Mouse (Mus musculus) CH12.LX (cell line): ENCODE measurements around the gene Zfp800. TPM values are rescaled to one million over a fixed set of nuclear protein-coding genes. Genes with fewer than 3 reads are reported as not detected.
A peak's percentile ranks its signal among the peaks of the same experiment; 100 is the strongest.

Source experiments
- DNase-seq: peaks from one replicate; pipeline ENCODE4 v3.0.0-alpha.2; 2013; ENCODE audit errors: extremely low read depth
- H3K27ac ChIP-seq: 2 replicates; pipeline ENCODE4 v1.5.1; 2012; ENCODE audit warnings: low read depth, mild to moderate bottlenecking, control low read depth, moderate library complexity; ENCODE audit not compliant: insufficient read depth
- H3K27me3 ChIP-seq: replicated peaks from 2 replicates; pipeline ENCODE3; 2012; ENCODE audit warnings: inconsistent platforms
- H3K36me3 ChIP-seq, 2 experiments: replicated peaks in 1 of 2; 2 replicates each; pipeline versions ENCODE3 to v1.6.1; 2012; ENCODE audit warnings: inconsistent platforms in 1 of 2, low read length in 1 of 2, mild to moderate bottlenecking in 1 of 2, mixed read lengths in 1 of 2, moderate library complexity in 1 of 2; ENCODE audit not compliant: control insufficient read depth in 1 of 2, insufficient read depth in 1 of 2
- H3K4me1 ChIP-seq, 2 experiments: 2 replicates each; pipeline ENCODE4 v1.6.1; 2012; ENCODE audit warnings: inconsistent platforms in 1 of 2, moderate library complexity in 1 of 2; ENCODE audit not compliant: insufficient read depth in 2 of 2, control insufficient read depth in 1 of 2
- H3K4me2 ChIP-seq: 2 replicates; pipeline ENCODE4 v1.6.1; 2012; ENCODE audit warnings: low read depth, mild to moderate bottlenecking, control low read depth; ENCODE audit not compliant: poor library complexity, insufficient read depth, severe bottlenecking
- H3K4me3 ChIP-seq, 3 experiments: fragments of 150-350 bp in 1 of 3; sonication (generic) in 1 of 3; replicated peaks in 1 of 3; 2 replicates each; pipeline versions ENCODE3 to v1.5.1; 2011 to 2012; ENCODE audit warnings: low read depth in 2 of 3, low read length in 2 of 3, mild to moderate bottlenecking in 2 of 3, moderate library complexity in 2 of 3, control low read depth in 1 of 3, improper control_type of control experiment in 1 of 3, inconsistent platforms in 1 of 3, mixed read lengths in 1 of 3; ENCODE audit not compliant: poor library complexity in 1 of 3
- H3K79me2 ChIP-seq: replicated peaks from 2 replicates; pipeline ENCODE4 v1.6.1; 2012; ENCODE audit warnings: mild to moderate bottlenecking, moderate library complexity; ENCODE audit not compliant: control insufficient read depth, poor library complexity, insufficient read depth, severe bottlenecking; ENCODE audit errors: extremely low read depth
- H3K9ac ChIP-seq: 2 replicates; pipeline ENCODE4 v1.6.1; 2012; ENCODE audit warnings: low read depth, mild to moderate bottlenecking, control low read depth, moderate library complexity; ENCODE audit not compliant: insufficient read depth
- H3K9me3 ChIP-seq: replicated peaks from 2 replicates; pipeline ENCODE3; 2012; ENCODE audit warnings: low read length, inconsistent platforms, mixed read lengths
- BHLHE40 ChIP-seq: IDR thresholded peaks from 2 replicates; pipeline ENCODE4 v1.6.1; 2011; ENCODE audit warnings: mild to moderate bottlenecking, low read depth, low read length, improper control_type of control experiment
- CHD1 ChIP-seq: IDR thresholded peaks from 2 replicates; pipeline ENCODE4 v1.6.1; 2012; ENCODE audit warnings: low read depth, low read length, improper control_type of control experiment, inconsistent platforms
- CHD2 ChIP-seq: IDR thresholded peaks from 2 replicates; pipeline ENCODE4 v1.6.1; 2011; ENCODE audit warnings: low read length, improper control_type of control experiment
- CTCF ChIP-seq, 2 experiments: IDR thresholded peaks in 1 of 2; conservative IDR thresholded peaks in 1 of 2; 2 replicates each; pipeline ENCODE4 v1.5.1; 2011 to 2012; ENCODE audit warnings: low read depth in 2 of 2, low read length in 2 of 2, improper control_type of control experiment in 1 of 2, inconsistent platforms in 1 of 2, mild to moderate bottlenecking in 1 of 2, moderate library complexity in 1 of 2
- EP300 ChIP-seq: IDR thresholded peaks from 2 replicates; pipeline ENCODE4 v1.6.1; 2011; ENCODE audit warnings: low read length, improper control_type of control experiment
- ETS1 ChIP-seq: conservative IDR thresholded peaks from 2 replicates; pipeline ENCODE4 v1.6.1; 2012; ENCODE audit warnings: low read depth, mild to moderate bottlenecking, inconsistent platforms, low read length, improper control_type of control experiment, moderate library complexity
- IRF4 ChIP-seq: IDR thresholded peaks from 2 replicates; pipeline ENCODE4 v1.6.1; 2014; ENCODE audit warnings: low read depth, mild to moderate bottlenecking, inconsistent platforms, low read length, improper control_type of control experiment
- JUN ChIP-seq: IDR thresholded peaks from 2 replicates; pipeline ENCODE4 v1.6.1; 2011; ENCODE audit warnings: low read depth, mild to moderate bottlenecking, low read length, improper control_type of control experiment, moderate library complexity; ENCODE audit not compliant: insufficient read depth
- MAFK ChIP-seq: IDR thresholded peaks from 2 replicates; pipeline ENCODE4 v1.6.1; 2011; ENCODE audit warnings: low read length, improper control_type of control experiment; ENCODE audit not compliant: insufficient replicate concordance
- MAX ChIP-seq: IDR thresholded peaks from 2 replicates; pipeline ENCODE4 v1.6.1; 2011; ENCODE audit warnings: low read length, improper control_type of control experiment
- NELFE ChIP-seq: IDR thresholded peaks from 2 replicates; pipeline ENCODE4 v1.6.1; 2011; ENCODE audit warnings: low read depth, low read length, improper control_type of control experiment
- NRF1 ChIP-seq: IDR thresholded peaks from 2 replicates; pipeline ENCODE4 v1.6.1; 2014; ENCODE audit warnings: low read depth, mild to moderate bottlenecking, inconsistent platforms, low read length, improper control_type of control experiment, moderate library complexity
- PAX5 ChIP-seq: IDR thresholded peaks from 2 replicates; pipeline ENCODE4 v1.6.1; 2012; ENCODE audit warnings: low read length, inconsistent platforms, mixed read lengths
- RAD21 ChIP-seq: IDR thresholded peaks from 2 replicates; pipeline ENCODE4 v1.6.1; 2011; ENCODE audit warnings: low read depth, mild to moderate bottlenecking, low read length, improper control_type of control experiment, moderate library complexity
- RCOR1 ChIP-seq: conservative IDR thresholded peaks from 2 replicates; pipeline ENCODE4 v1.6.1; 2012; ENCODE audit warnings: low read depth, mild to moderate bottlenecking, inconsistent platforms, low read length, improper control_type of control experiment
- SMC3 ChIP-seq: IDR thresholded peaks from 2 replicates; pipeline ENCODE4 v1.6.1; 2011; ENCODE audit warnings: low read depth, low read length, improper control_type of control experiment
- USF1 ChIP-seq: IDR thresholded peaks from 2 replicates; pipeline ENCODE4 v1.6.1; 2014; ENCODE audit warnings: low read depth, mild to moderate bottlenecking, inconsistent platforms, low read length, improper control_type of control experiment
- ZC3H11A ChIP-seq: IDR thresholded peaks from 2 replicates; pipeline ENCODE4 v1.6.1; 2012; ENCODE audit warnings: low read depth, mild to moderate bottlenecking, inconsistent platforms, low read length, improper control_type of control experiment
- ZKSCAN1 ChIP-seq: IDR thresholded peaks from 2 replicates; pipeline ENCODE4 v1.6.1; 2012; ENCODE audit warnings: low read depth, inconsistent platforms, low read length, improper control_type of control experiment, borderline replicate concordance
- ZMIZ1 ChIP-seq: IDR thresholded peaks from 2 replicates; pipeline ENCODE4 v1.6.1; 2012; ENCODE audit warnings: low read depth, mild to moderate bottlenecking, inconsistent platforms, low read length, improper control_type of control experiment
- dilution Hi-C: fragments of 300-500 bp; cut with MboI; formaldehyde crosslinking; loops from 2 replicates; pipeline ENCODE4 v1.14.3; 2020; ENCODE audit warnings: low sequenced_read_pairs; ENCODE audit not compliant: extremely low pct_unique_long_range_greater_than_20kb, extremely low pct_ligation_motif_present
- in situ Hi-C: fragments of 300-500 bp; cut with MboI; formaldehyde crosslinking; loops from 3 replicates; pipeline ENCODE4 v1.14.3; 2019; ENCODE audit warnings: low sequenced_read_pairs, low pct_ligation_motif_present, low pct_unique_long_range_greater_than_20kb, mixed read lengths
- polyA plus RNA-seq: library from polyadenylated mRNA; unstranded; fragments of >175 nt; gene quantifications from 2 replicates; pipeline ENCODE4 v1.2.1, GENCODE M21; 2012; ENCODE audit warnings: low read depth; ENCODE audit not compliant: insufficient read length
- total RNA-seq, 2 experiments: library from RNA; depleted of rRNA; stranded (reverse); fragments of 300-350 nt in 1 of 2; fragments of >200 nt in 1 of 2; gene quantifications; 2 replicates each; pipeline ENCODE4 v1.2.3; 2012 to 2014

The Zfp800 gene
- total and polyA plus RNA-seq, 3 experiments = 19.1 to 49.5 (median 19.5) TPM

DNA sequence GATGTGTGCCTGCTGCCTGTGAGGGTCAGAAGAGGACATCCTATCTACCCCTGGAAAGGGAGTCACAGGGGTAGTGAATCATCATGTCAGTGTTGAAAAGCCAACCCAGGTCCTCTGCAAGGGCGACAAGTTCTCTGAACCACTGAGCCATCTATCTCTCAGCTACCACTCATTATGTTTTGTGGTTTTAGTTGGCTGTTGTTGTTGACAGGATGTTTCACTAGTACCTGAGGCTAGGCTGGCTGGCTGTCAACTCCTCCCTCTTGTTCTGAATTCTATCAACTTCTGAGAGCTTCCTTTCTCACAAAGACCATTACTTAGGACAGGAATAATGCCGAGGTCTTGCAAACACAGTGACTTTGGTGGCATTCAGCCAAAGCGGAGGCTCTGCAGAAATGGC, 12.6 kb downstream of the Zfp800 start:
- dilution Hi-C loops (no loop called here), in situ Hi-C loops (loop anchor here (25.0 kb wide), 1 partner anchor 723 kb away; no protein-coding TSS in a partner anchor)
- H3K27me3 ChIP-seq = no peaks in the 10 kb centered on the region
- H3K36me3 ChIP-seq = no peaks in the 10 kb centered on the region
- H3K27ac ChIP-seq = no peak overlapping the region
- no peaks in the 10 kb centered on the region for H3K4me1 ChIP-seq
- no peak for DNase-seq
- H3K9ac ChIP-seq = no peak overlapping the region
- TF ChIP-seq MAX = no peak
- no peak for TF ChIP-seq ETS1
- no peak for TF ChIP-seq CTCF (conservative IDR thresholded peaks at IDR 0.05 in 1 of 2, IDR thresholded peaks at IDR 0.05 in 1 of 2; ENCODE audit: low read depth in 2 of 2, low read length in 2 of 2)
- no peak for TF ChIP-seq NELFE
- TF ChIP-seq ZMIZ1 = no peak
- no peak for TF ChIP-seq CHD1
- no peak for TF ChIP-seq USF1
- TF ChIP-seq MAFK = no peak
- no peaks in the 10 kb centered on the region for H3K79me2 ChIP-seq
- no peak overlapping the region for H3K4me2 ChIP-seq
- no peak overlapping the region for H3K4me3 ChIP-seq
- no peaks in the 10 kb centered on the region for H3K9me3 ChIP-seq

DNA sequence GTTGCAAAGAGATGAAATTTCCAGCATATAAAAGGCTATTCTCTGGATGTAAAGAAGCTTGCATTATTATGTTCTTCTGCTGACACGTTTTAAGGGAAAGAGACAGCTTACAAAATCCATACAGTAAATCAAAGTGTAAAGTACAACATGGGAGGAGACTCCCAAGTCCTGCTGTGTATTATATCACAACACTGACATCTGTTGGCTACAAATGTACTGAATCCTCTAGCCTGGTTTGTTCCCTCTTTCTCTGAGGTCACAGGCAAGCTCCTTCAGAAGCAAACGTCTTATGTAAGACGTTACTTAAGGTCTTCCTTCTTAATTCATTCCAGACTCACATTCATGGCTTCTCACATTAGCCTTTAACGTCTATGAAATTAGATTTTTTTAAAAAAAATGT, 15.8 kb downstream of the Zfp800 start:
- dilution Hi-C loops = no loop called here
- H3K9ac ChIP-seq = no peak overlapping the region
- no peaks in the 10 kb centered on the region for H3K27me3 ChIP-seq
- peak; percentile 11 for DNase-seq
- no peak overlapping the region for H3K27ac ChIP-seq
- H3K4me2 ChIP-seq = no peak overlapping the region
- TF ChIP-seq PAX5 (no peak), SMC3 (peak; percentile 57), ZC3H11A (no peak), CTCF (conservative IDR thresholded peaks at IDR 0.05 in 1 of 2, IDR thresholded peaks at IDR 0.05 in 1 of 2; ENCODE audit: low read depth in 2 of 2, low read length in 2 of 2) (peak in 1 of 2 experiments; percentile 65; a peak in 2 of 4 replicates), RAD21 (peak; percentile 70)
- in situ Hi-C loops = loop anchor here (25.0 kb wide), 1 partner anchor 720 kb away; no protein-coding TSS in a partner anchor
- no peaks in the 10 kb centered on the region for H3K4me1 ChIP-seq
- H3K36me3 ChIP-seq = no peaks in the 10 kb centered on the region
- no peaks in the 10 kb centered on the region for H3K9me3 ChIP-seq
- no peaks in the 10 kb centered on the region for H3K79me2 ChIP-seq
- no peak overlapping the region for H3K4me3 ChIP-seq

DNA sequence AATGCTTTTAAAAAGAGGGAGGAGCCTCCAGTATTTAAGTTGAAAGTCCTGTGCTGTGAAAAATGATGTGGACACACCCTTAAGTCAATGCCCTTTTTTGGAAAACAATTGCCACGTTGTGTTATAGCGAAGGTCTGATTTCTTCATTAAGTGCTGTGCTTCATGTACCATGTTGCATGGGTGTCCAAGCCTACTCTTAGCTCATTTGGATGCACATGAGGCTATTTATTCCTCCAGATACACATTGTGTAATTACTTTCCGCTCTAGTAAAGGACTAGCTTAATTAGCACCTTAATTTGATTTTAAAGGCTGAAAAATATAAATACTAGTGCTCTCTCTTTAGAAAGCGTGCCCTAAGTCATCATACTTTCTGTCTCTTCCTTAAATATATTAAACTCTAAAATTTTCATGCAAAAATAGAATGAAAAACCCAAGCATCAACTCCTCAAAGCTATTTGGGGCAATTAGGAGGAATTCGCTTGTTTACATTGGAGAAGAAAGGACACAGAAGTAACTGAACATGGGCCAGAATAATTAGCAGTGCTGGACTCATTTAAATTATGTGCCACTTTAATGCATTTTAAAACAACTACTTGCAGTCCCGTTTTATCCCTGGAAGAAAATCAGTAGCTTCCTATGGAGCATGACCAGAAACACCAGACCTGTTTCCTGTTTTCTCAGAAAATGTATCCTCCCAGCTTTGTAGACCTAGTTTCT, 27.7 kb downstream of the Zfp800 start:
- TF ChIP-seq CHD2 (no peak), JUN (no peak), ZC3H11A (no peak), SMC3 (no peak), ZKSCAN1 (no peak), RCOR1 (no peak), NRF1 (no peak), ETS1 (no peak), NELFE (no peak), BHLHE40 (no peak), EP300 (no peak), MAFK (no peak), USF1 (no peak), ZMIZ1 (no peak), IRF4 (no peak)
- H3K79me2 ChIP-seq = no peaks in the 10 kb centered on the region
- no peaks in the 10 kb centered on the region for H3K27me3 ChIP-seq
- H3K36me3 ChIP-seq = no peaks in the 10 kb centered on the region
- no peak for DNase-seq
- H3K4me3 ChIP-seq = no peak overlapping the region
- H3K27ac ChIP-seq = no peak overlapping the region
- in situ Hi-C loops = no loop called here
- H3K4me1 ChIP-seq = 0 out of 4 replicates have a peak, but pooled peaks cover 0 to 2% of the 10 kb centered on the region in 2 experiments
- H3K9ac ChIP-seq = no peak overlapping the region
- no peak overlapping the region for H3K4me2 ChIP-seq
- no peaks in the 10 kb centered on the region for H3K9me3 ChIP-seq
- dilution Hi-C loops = no loop called here
